Mouse (Mus musculus): ENCODE measurements around the gene Rasa2. TPM values are rescaled to one million over a fixed set of nuclear protein-coding genes. Genes with fewer than 3 reads are reported as not detected.
A peak's percentile ranks its signal among the peaks of the same experiment; 100 is the strongest.

Rasa2 gene
- polyA plus RNA-seq, 1 experiment = 10.7 TPM

GRCm38 (mm10) chr9:96517429-96517828 is 114.0 kb downstream of the Rasa2 start:
- TF ChIP-seq CTCF (IDR thresholded peaks at IDR 0.05; ENCODE audit: borderline replicate concordance, extremely low read depth, insufficient read depth, insufficient read length) (no peak), POLR2A (IDR thresholded peaks at IDR 0.05; ENCODE audit: borderline replicate concordance, extremely low read depth, insufficient read depth, insufficient read length, poor library complexity, severe bottlenecking) (no peak)
- no peak for DNase-seq (ENCODE audit: low read depth)

DNA sequence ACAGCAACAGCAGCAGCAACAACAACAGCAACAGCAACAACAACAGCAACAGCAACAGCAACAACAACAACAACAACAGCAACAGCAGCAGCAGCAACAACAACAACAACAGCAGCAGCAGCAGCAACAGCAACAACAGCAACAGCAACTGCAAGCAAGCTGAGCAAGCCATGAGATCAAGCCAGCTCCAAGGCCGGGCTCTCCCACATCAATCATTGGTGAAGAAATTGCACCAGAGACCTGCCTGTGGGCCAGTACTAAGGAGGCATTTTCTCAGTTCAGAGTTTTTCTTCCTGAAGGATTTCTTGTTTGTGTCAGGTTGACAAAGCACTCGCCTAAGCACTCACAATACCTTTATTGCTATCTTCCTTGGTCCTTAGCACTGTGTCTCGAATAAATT is 114.6 kb downstream of the Rasa2 start:
- TF ChIP-seq CTCF (IDR thresholded peaks at IDR 0.05; ENCODE audit: borderline replicate concordance, extremely low read depth, insufficient read depth, insufficient read length) (no peak), POLR2A (IDR thresholded peaks at IDR 0.05; ENCODE audit: borderline replicate concordance, extremely low read depth, insufficient read depth, insufficient read length, poor library complexity, severe bottlenecking) (no peak)
- no peak for DNase-seq (ENCODE audit: low read depth)

- DNase-seq (ENCODE audit: low read depth) = no peak
- TF ChIP-seq CTCF (IDR thresholded peaks at IDR 0.05; ENCODE audit: borderline replicate concordance, extremely low read depth, insufficient read depth, insufficient read length) (no peak), POLR2A (IDR thresholded peaks at IDR 0.05; ENCODE audit: borderline replicate concordance, extremely low read depth, insufficient read depth, insufficient read length, poor library complexity, severe bottlenecking) (no peak)
Observed at GRCm38 (mm10) chr9:96515737-96516136, 115.7 kb downstream of the Rasa2 start.

DNA sequence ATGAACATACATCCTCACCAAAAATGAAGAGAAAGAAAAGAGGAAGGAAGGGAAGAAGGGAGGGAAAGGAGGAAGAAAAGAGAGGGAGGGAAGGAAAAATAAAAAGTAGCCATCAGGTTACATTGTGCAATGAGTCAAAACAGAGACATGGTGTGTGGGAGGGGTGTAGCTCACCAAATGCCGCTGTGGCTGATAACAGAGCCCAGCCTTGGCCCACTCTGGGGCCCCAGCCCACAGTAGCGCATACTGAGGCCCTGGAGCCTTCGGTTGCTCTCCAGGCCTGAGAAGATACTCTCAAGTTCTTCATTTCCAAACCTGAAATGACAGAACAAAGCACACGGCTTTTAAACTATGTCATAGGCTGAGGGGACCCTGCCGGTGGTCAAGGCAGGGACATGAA is 117.1 kb downstream of the Rasa2 start:
- TF ChIP-seq CTCF (IDR thresholded peaks at IDR 0.05; ENCODE audit: borderline replicate concordance, extremely low read depth, insufficient read depth, insufficient read length) = no peak
- no peak for TF ChIP-seq POLR2A (IDR thresholded peaks at IDR 0.05; ENCODE audit: borderline replicate concordance, extremely low read depth, insufficient read depth, insufficient read length, poor library complexity, severe bottlenecking)
- DNase-seq (ENCODE audit: low read depth) = no peak

- DNase-seq (ENCODE audit: low read depth) = peak; percentile 89
- TF ChIP-seq CTCF (IDR thresholded peaks at IDR 0.05; ENCODE audit: borderline replicate concordance, extremely low read depth, insufficient read depth, insufficient read length) (no peak), POLR2A (IDR thresholded peaks at IDR 0.05; ENCODE audit: borderline replicate concordance, extremely low read depth, insufficient read depth, insufficient read length, poor library complexity, severe bottlenecking) (no peak)
Observed at GRCm38 (mm10) chr9:96506011-96506498, 125.4 kb downstream of the Rasa2 start.

GRCm38 (mm10) chr9:96505156-96505555 is 126.3 kb downstream of the Rasa2 start:
- no peak for DNase-seq (ENCODE audit: low read depth)
- no peak for TF ChIP-seq CTCF (IDR thresholded peaks at IDR 0.05; ENCODE audit: borderline replicate concordance, extremely low read depth, insufficient read depth, insufficient read length)
- no peak for TF ChIP-seq POLR2A (IDR thresholded peaks at IDR 0.05; ENCODE audit: borderline replicate concordance, extremely low read depth, insufficient read depth, insufficient read length, poor library complexity, severe bottlenecking)

GRCm38 (mm10) chr9:96504116-96504895 is 127.1 kb downstream of the Rasa2 start:
- DNase-seq (ENCODE audit: low read depth) = no peak
- TF ChIP-seq POLR2A (IDR thresholded peaks at IDR 0.05; ENCODE audit: borderline replicate concordance, extremely low read depth, insufficient read depth, insufficient read length, poor library complexity, severe bottlenecking) (no peak), CTCF (IDR thresholded peaks at IDR 0.05; ENCODE audit: borderline replicate concordance, extremely low read depth, insufficient read depth, insufficient read length) (no peak)

- no peak for DNase-seq (ENCODE audit: low read depth)
- TF ChIP-seq POLR2A (IDR thresholded peaks at IDR 0.05; ENCODE audit: borderline replicate concordance, extremely low read depth, insufficient read depth, insufficient read length, poor library complexity, severe bottlenecking) = no peak
- TF ChIP-seq CTCF (IDR thresholded peaks at IDR 0.05; ENCODE audit: borderline replicate concordance, extremely low read depth, insufficient read depth, insufficient read length) = no peak
Observed at GRCm38 (mm10) chr9:96502856-96503610, 128.4 kb downstream of the Rasa2 start.

GRCm38 (mm10) chr9:96501217-96501616 is 130.2 kb downstream of the Rasa2 start:
- no peak for TF ChIP-seq CTCF (IDR thresholded peaks at IDR 0.05; ENCODE audit: borderline replicate concordance, extremely low read depth, insufficient read depth, insufficient read length)
- TF ChIP-seq POLR2A (IDR thresholded peaks at IDR 0.05; ENCODE audit: borderline replicate concordance, extremely low read depth, insufficient read depth, insufficient read length, poor library complexity, severe bottlenecking) = no peak
- DNase-seq (ENCODE audit: low read depth) = no peak

DNA sequence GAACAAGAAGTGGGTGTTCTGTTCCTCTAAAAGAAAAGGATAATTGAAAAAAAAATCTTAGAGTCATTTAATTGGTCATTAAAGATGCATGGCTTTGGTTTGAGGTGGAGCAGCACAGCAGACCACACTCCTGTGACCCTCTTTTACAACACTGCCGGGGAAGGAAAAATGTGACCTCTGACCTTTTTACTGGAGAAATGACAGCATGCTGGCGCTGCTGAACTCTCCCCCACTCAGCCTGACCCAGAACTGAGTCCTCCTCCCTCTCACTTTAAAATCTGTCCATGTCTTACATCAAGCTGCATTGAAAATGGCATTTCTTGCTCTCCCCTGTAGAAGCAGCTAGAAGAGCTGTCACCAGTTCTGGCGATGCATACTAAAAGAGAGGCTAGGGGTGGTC is 138.2 kb downstream of the Rasa2 start:
- TF ChIP-seq CTCF (IDR thresholded peaks at IDR 0.05; ENCODE audit: borderline replicate concordance, extremely low read depth, insufficient read depth, insufficient read length) = no peak
- TF ChIP-seq POLR2A (IDR thresholded peaks at IDR 0.05; ENCODE audit: borderline replicate concordance, extremely low read depth, insufficient read depth, insufficient read length, poor library complexity, severe bottlenecking) = no peak
- DNase-seq (ENCODE audit: low read depth) = no peak

DNA sequence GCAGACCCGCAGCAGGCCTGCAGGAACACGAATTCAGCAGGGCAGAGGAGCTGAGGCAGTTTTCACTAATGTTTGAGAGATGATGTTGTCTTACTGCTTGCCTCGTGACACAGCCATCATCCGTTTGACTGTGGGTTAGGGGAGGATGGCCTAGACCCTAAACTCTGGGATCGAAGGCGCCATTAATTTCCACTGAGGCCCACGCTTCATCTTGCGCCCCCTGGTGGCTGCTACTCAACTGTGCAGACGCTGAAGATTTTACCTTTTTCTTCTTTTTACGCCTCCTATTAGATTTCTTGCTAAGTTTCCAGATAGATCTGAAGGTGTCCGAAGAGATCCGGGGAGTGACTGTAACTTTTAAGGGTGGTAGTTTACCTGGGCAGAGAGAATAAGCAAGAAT is 139.6 kb downstream of the Rasa2 start:
- DNase-seq (ENCODE audit: low read depth) = peak; percentile 55
- TF ChIP-seq CTCF (IDR thresholded peaks at IDR 0.05; ENCODE audit: borderline replicate concordance, extremely low read depth, insufficient read depth, insufficient read length) = peak; percentile 78
- TF ChIP-seq POLR2A (IDR thresholded peaks at IDR 0.05; ENCODE audit: borderline replicate concordance, extremely low read depth, insufficient read depth, insufficient read length, poor library complexity, severe bottlenecking) = no peak

Other genes starting within 250 kb of the Rasa2 start
- gene Rnf7, start 152.9 kb downstream of the Rasa2 start, polyA plus RNA-seq (2012; rRNA removed) = 215 and 233 TPM in 2 replicates
- gene Gm28729, start 106.4 kb downstream of the Rasa2 start, polyA plus RNA-seq (2012; rRNA removed) = 0.08 and 0.18 TPM in 2 replicates
- 8.3 and 15.0 TPM in 2 replicates for gene Zbtb38, start 121.2 kb upstream of the Rasa2 start, polyA plus RNA-seq (2012; rRNA removed)

Data from brain, embryonic 14.5 days (tissue).